Mouse (Mus musculus) heart, adult 2 months (tissue): Measurements from ENCODE around the gene Mrpl53. TPM values are rescaled to one million over a fixed set of nuclear protein-coding genes. Genes with fewer than 3 reads are reported as not detected.

Experiments
- DNase-seq, 2 experiments: peaks; one replicate each; pipeline ENCODE4 v3.0.0; 2021
- H3K27ac ChIP-seq: fragments of 200-600 bp; 2 replicates; pipeline ENCODE4 v1.8.1; 2022
- H3K27me3 ChIP-seq: fragments of 200-500 bp; 2 replicates; pipeline ENCODE4 v1.6.1; 2012; ENCODE audit warnings: mild to moderate bottlenecking, low read length, inconsistent platforms, mixed read lengths; ENCODE audit not compliant: control insufficient read depth, insufficient read depth
- H3K36me3 ChIP-seq: fragments of 200-500 bp; 2 replicates; pipeline ENCODE4 v1.6.1; 2012; ENCODE audit warnings: low read length, inconsistent platforms; ENCODE audit not compliant: control insufficient read depth, insufficient read depth
- H3K4me1 ChIP-seq: fragments of 200-500 bp; 2 replicates; pipeline ENCODE4 v1.6.1; 2011; ENCODE audit warnings: low read length; ENCODE audit not compliant: control insufficient read depth, insufficient read depth
- H3K4me3 ChIP-seq: fragments of 200-600 bp; 2 replicates; pipeline ENCODE4 v1.8.1; 2022
- H3K79me2 ChIP-seq: fragments of 200-500 bp; replicated peaks from 2 replicates; pipeline ENCODE4 v1.6.1; 2012; ENCODE audit warnings: mild to moderate bottlenecking, inconsistent platforms, low read length, moderate library complexity, mixed read lengths; ENCODE audit not compliant: control insufficient read depth, insufficient read depth
- H3K9ac ChIP-seq: fragments of 200-500 bp; 2 replicates; pipeline ENCODE4 v1.6.1; 2012; ENCODE audit warnings: low read depth, mild to moderate bottlenecking, control low read depth, inconsistent platforms, low read length, mixed read lengths
- CTCF ChIP-seq: fragments of 200-600 bp; IDR thresholded peaks from 2 replicates; pipeline ENCODE4 v1.8.1; 2022; ENCODE audit warnings: antibody characterized with exemption, mild to moderate bottlenecking, moderate library complexity
- EP300 ChIP-seq: fragments of 200-500 bp; IDR thresholded peaks from 2 replicates; pipeline ENCODE4 v1.6.1; 2011; ENCODE audit warnings: low read depth, low read length, control low read depth; ENCODE audit not compliant: insufficient read depth
- POLR2A ChIP-seq: fragments of 200-500 bp; IDR thresholded peaks from 2 replicates; pipeline ENCODE4 v1.6.1; 2011; ENCODE audit warnings: mild to moderate bottlenecking, low read depth, low read length, control low read depth; ENCODE audit not compliant: insufficient read depth
- WGBS: fragments of 180-500 bp; shearing (Covaris S2); methylation state at CpG from one replicate; pipeline ENCODE4 v1.1.7; 2018; 5-methylcytosine and 5-hydroxymethylcytosine counted together
- intact Hi-C: fragments of 180-260 bp; cut with DNase I; formaldehyde crosslinking; loops from one replicate; pipeline ENCODE4 v1.15.1; 2025
- polyA plus RNA-seq: library from polyadenylated mRNA; depleted of rRNA; stranded (reverse); fragments of >200 nt; gene quantifications from 2 replicates; pipeline ENCODE4 v1.2.3, GENCODE M21; 2012
- total RNA-seq, 2 experiments: library from RNA; stranded (reverse); gene quantifications; 2 replicates each; pipeline ENCODE4 v1.2.3; 2021

Gene Mrpl53
- total and polyA plus RNA-seq, 3 experiments: 113 to 131 (median 129) TPM

DNA sequence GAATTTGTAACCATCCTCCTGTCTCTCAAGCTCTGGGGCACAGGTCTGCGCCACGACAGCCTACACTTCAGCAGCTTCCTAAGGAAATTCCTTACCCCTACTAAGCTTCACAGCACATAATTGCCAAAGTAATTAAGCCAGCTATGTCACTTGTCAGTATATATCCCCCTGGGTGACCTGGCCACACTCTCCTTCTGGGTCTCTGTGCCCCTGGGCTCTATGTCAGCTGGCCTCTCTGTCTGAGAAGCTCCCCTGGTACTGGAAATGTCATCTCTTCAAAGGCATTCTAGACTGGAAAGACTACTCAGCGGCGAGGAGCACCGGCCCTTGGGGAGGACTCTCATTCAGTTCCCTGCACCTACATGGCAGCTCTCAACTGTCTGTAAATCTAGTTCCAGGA is 14.1 kb downstream of the Mrpl53 start:
- no peak for DNase-seq
- H3K9ac ChIP-seq: no peak overlapping the region
- 87% methylated on average over 5 of the region's 5 CpGs for WGBS
- H3K4me3 ChIP-seq: no peak overlapping the region
- no peaks in the 10 kb centered on the region for H3K79me2 ChIP-seq
- intact Hi-C loops: loop anchor here (5.0 kb wide), 1 partner anchor 204 kb away; the partner anchor contains the start of genes Mob1a and Mthfd2
- H3K27ac ChIP-seq: no peak overlapping the region
- no peaks in the 10 kb centered on the region for H3K36me3 ChIP-seq
- no peaks in the 10 kb centered on the region for H3K27me3 ChIP-seq
- TF ChIP-seq CTCF (no peak), EP300 (no peak), POLR2A (no peak)
- H3K4me1 ChIP-seq: peaks cover 3% of the 10 kb centered on the region

DNA sequence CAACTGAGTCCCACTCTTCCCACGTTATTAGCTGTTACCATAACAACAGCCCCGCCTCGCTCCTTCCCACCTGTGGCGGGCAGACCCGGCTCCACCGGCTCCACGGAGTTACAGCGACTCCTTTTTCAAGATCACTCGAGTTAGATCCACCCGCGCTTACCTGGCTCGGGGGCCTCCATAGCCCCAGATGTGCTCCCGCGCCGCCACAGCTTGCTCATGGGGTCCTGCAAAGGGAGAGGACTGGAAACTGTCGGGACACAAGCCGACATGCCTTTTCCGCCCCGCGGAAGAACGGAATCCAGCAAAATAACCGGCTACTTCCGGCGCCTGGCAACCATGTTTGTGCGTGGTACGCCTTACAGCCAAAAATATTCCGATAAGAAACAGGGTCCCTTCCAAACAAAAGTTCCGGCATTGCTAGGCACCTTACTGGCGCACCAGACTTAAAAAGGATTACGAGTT is 16.0 kb downstream of the Mrpl53 start:
- intact Hi-C loops: loop anchor here (1.0 to 5.0 kb wide), 3 partner anchors 16 to 202 kb away; partner anchors contain the start of genes Dctn1, Mob1a, Mrpl53 and Mthfd2
- Histone ChIP-seq H3K4me3 (peak overlapping the region; percentile 84), H3K4me1 (peaks cover 3% of the 10 kb centered on the region), H3K9ac (peak overlapping the region; percentile 78), H3K27me3 (no peaks in the 10 kb centered on the region), H3K36me3 (no peaks in the 10 kb centered on the region), H3K27ac (peak overlapping the region; percentile 76), H3K79me2 (no peaks in the 10 kb centered on the region)
- under 1% methylated on average over 30 of the region's 30 CpGs for WGBS
- TF ChIP-seq EP300: 0 out of 2 replicates have a peak, but pooled peaks have one; percentile 54
- TF ChIP-seq POLR2A: peak; percentile 77
- no peak for TF ChIP-seq CTCF
- DNase-seq: peak; percentile 90 to 92

DNA sequence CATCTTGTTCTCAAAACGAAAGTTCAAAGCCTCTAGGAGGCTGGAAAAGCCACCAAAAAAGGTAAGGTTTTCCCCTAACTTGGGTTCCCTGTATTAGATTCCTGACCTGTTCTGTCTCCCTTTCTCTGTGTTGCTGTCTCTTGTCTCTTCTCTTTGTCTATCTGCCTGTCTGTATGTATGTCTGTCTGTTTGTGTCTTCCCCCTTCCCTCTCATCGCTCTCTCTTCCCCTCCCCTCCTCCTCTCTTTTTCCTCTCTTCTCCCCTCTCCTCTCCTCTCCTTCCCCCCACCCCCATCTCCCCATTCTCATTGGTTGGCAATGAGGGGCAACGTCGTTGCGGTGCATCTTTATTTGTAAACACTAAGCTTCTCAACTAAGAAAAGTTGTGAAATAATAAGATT is 16.5 kb downstream of the Mrpl53 start, which contains the start of gene Ino80b:
TSS of gene Ino80b (minus strand) at position 101 of the 400 bp plus-strand sequence.
- Histone ChIP-seq H3K27me3 (no peaks in the 10 kb centered on the region), H3K79me2 (no peaks in the 10 kb centered on the region), H3K4me1 (peaks cover 3% of the 10 kb centered on the region), H3K4me3 (peak within 1 kb of the TSS; percentile 84), H3K36me3 (no peaks in the 10 kb centered on the region), H3K27ac (peak within 1 kb of the TSS; percentile 76), H3K9ac (peak within 1 kb of the TSS; percentile 78)
- intact Hi-C loops: loop anchor here (1.0 to 2.0 kb wide), 2 partner anchors 16 to 39 kb away; partner anchors contain the start of genes Dctn1 and Mrpl53
- WGBS: 28% methylated on average over 5 of the region's 5 CpGs
- TF ChIP-seq CTCF (no peak), EP300 (no peak), POLR2A (no peak)
- DNase-seq: no peak

DNA sequence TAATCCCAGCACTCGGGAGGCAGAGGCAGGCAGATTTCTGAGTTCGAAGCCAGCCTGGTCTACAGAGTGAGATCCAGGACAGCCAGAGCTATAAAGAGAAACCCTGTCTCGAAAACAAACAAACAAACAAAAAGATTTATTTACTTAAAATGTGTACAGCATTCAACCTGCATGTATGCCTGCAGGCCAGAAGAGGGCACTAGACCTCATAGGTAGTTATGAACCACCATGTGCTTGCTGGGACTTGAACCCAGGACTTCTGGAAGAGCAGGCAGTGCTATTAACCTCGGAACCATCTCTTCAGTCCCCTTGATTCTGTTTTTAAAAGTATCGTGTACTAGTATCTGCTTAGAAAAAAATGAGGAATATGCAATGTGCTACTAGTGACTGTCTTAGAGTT is 18.6 kb downstream of the Mrpl53 start:
- no peak for DNase-seq
- Histone ChIP-seq H3K36me3 (no peaks in the 10 kb centered on the region), H3K4me3 (no peak overlapping the region), H3K9ac (no peak overlapping the region), H3K27ac (no peak overlapping the region), H3K4me1 (0 out of 2 replicates have a peak, but pooled peaks cover 2% of the 10 kb centered on the region), H3K27me3 (no peaks in the 10 kb centered on the region), H3K79me2 (no peaks in the 10 kb centered on the region)
- intact Hi-C loops: no loop called here
- TF ChIP-seq CTCF: peak; percentile 58
- TF ChIP-seq POLR2A: no peak
- 94% methylated on average over 5 of the region's 5 CpGs for WGBS

DNA sequence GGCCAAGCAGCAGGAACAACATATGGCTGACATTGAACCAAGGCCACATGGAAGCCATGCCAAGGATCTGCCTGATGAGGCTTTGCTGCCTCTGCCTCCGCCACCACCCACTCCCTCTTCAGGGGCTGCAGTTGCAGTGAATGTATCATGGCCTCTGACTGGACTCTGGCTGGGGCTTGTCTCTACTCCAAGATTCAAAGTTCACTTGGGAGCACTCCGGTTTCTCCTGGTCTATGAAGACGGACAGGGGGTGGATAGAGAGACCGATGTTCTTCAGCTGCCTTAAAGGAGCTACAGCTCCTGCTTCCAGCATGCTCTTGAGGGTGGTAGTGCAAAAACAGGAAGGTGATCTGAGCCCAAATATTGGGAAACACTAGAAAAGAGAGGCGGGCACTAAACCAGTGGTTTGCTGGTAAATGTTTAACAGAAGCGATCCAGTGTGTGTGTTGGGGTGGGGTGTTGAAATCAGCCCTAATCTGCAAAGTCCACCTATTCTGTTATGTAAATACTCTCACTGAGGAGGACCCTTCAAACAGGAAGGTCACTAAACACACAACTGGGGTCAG is 22.7 kb downstream of the Mrpl53 start:
- H3K9ac ChIP-seq: no peak overlapping the region
- H3K4me1 ChIP-seq: peaks cover 5% of the 10 kb centered on the region; the same call in 1 of the 2 replicates
- intact Hi-C loops: no loop called here
- H3K36me3 ChIP-seq: no peaks in the 10 kb centered on the region
- TF ChIP-seq EP300: no peak
- TF ChIP-seq POLR2A: no peak
- no peak for TF ChIP-seq CTCF
- H3K4me3 ChIP-seq: no peak overlapping the region
- DNase-seq: no peak
- no peak overlapping the region for H3K27ac ChIP-seq
- no peaks in the 10 kb centered on the region for H3K79me2 ChIP-seq
- H3K27me3 ChIP-seq: no peaks in the 10 kb centered on the region
- WGBS: 62% methylated on average over 6 of the region's 6 CpGs
